Mouse (Mus musculus): ENCODE data around the gene Taf12.

DNA sequence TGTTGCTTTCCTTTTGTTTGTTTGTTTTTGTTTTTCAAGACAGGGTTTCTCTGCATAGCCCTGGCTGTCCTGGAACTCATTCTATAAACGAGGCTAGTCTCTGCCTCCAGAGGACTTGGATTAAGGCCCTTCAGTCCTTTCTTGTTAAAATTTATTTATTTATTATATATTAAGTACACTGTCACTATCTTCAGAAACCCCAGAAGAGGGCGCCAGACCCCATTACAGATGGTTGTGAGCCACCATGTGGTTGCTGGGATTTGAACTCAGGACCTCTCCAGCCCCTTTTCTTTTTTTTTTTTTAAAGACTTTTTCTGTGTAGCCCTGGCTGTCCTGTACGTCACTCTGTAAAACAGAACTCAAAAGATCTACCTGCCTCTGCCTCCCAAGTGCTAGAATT is 19.2 kb upstream of the Taf12 start:
- TF ChIP-seq CTCF (IDR thresholded peaks at IDR 0.05; ENCODE audit: low read depth) = peak; percentile 38; the same call in 1 of the 2 replicates
- TF ChIP-seq EP300 (optimal IDR thresholded peaks at IDR 0.05) = no peak
